Mouse (Mus musculus) activated CD4-positive, CD25-positive, alpha-beta regulatory T cell (primary cell): ENCODE results near the gene Parvb. TPM values are rescaled to one million over a fixed set of nuclear protein-coding genes. Genes with fewer than 3 reads are reported as not detected.

Source experiments
- polyA plus RNA-seq, 2 experiments: library from polyadenylated mRNA; unstranded; fragments of 100-300 nt; shearing (Covaris generic); gene quantifications; one replicate each; pipeline ENCODE4 v1.2.1; 2017

Parvb gene
- polyA plus RNA-seq = 1 to 10 TPM in 1 of 2 experiments, under 1 TPM in 1; 0.29 to 1.4 TPM

DNA sequence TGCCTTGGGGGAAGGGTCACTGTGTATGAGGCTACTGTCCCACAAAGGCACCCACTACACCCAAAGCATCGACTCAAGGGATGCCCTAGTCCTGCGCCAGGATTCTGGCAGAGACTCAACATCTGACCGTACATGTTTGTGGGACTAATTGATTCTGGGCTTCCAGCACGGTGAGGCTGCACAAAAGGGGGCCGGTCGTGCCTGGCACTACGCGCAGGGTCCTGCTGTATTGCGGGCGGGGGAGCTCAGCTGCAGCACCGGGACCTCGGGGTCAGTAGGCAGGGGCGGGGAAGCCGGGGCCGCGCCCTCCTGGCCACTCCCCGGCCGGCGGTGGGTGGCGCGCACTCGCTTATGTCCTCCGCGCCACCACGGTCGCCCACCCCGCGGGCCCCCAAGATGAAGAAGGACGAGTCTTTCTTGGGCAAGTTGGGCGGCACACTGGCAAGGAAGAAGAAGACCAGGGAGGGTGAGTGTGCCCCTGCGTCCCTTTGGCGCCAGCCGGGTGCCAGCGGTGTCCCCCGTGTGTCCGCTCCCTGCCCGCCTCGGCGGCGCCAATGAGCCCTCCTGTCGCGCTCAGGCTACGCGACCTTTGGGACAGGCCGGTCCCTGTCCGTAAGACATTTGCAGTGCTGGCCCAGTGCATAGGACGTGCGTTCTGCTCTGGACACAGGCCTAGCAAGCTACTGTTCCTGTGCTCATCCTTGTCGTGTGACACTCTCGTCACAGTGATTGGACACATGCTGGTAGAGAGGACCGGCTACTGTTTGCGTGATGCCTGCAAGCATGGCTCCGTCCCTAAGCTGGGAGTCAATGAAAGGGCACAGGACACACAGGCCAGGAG is at the start of gene Parvb:
Gene Parvb, plus strand, starts transcription at position 323 of the 841 bp plus-strand sequence.

DNA sequence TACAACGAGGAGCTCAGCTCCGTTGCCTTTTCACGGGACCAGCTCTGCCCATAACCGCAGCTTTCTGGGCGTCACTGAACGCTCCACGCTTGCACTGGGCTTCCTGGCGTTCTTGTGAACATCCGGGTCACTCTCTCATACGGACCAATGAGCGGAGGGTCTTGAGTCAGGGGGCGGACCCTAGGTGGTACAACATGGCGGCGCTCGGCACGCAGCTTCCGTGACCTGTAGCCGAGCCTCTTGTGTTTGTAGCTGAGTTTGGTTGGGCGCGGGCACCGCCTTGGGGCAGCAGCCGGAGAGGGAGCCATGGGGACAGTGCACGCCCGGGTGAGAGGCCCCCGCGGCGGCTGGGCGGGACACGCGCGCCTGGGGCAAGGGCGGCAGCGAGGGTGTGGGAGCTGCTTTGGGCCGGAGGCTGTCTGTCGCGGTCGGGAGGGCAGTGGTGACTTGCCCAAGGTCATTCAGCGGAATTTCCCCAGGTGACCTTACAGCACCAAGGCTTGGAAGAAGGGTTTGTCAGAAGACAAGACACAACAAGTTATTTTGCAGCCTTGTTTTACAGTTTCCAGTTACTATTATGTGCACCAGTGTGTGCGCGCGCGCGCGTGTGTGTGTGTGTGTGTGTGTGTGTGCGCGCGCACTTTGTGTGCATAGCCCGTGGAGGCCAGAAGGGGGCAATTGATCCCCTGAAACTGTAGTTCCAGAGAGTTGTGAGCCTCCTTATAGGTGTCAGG is 39.6 kb upstream of the Parvb start, which contains the start of gene Samm50:
Gene Samm50, plus strand, starts transcription at position 184 of the 734 bp plus-strand sequence.

GRCm38 (mm10) chr15:84323966-84324869 is 92.4 kb downstream of the Parvb start, which contains the start of gene Parvg:
Parvg (plus strand) TSS chr15:84324026.

Other genes with a start within 250 kb of the Parvb start
- not detected for gene Efcab6, start 166.7 kb upstream of the Parvb start, polyA plus RNA-seq
- gene Sult4a1, start 126.3 kb upstream of the Parvb start, polyA plus RNA-seq = under 1 TPM in 1 of 2 experiments, not detected in 1; 0.39 TPM
- not detected for gene Pnpla5, start 108.9 kb upstream of the Parvb start, polyA plus RNA-seq
- under 1 TPM in 1 of 2 experiments, not detected in 1; 0.17 TPM for gene Pnpla3, start 64.2 kb upstream of the Parvb start, polyA plus RNA-seq
- 100 to 1,000 TPM; 105 to 119 TPM for gene Samm50, start 39.8 kb upstream of the Parvb start, polyA plus RNA-seq
- gene Parvg, start 92.0 kb downstream of the Parvb start, polyA plus RNA-seq = 100 to 1,000 TPM; 106 to 113 TPM
- under 1 TPM in 1 of 2 experiments, not detected in 1; 0.31 TPM for gene Shisal1, start 215.1 kb downstream of the Parvb start, polyA plus RNA-seq